Mouse (Mus musculus) neural tube, embryonic 11.5 days (tissue): ENCODE results near the gene Ptafr. TPM values are rescaled to one million over a fixed set of nuclear protein-coding genes. Genes with fewer than 3 reads are reported as not detected.
A peak's percentile ranks its signal among the peaks of the same experiment; 100 is the strongest.
"Not testable (repeated sequence)": the region's sequence is repeated elsewhere in the genome, so short reads cannot be mapped to it uniquely, and the experiment has no call there.

Experiments used
- ATAC-seq: fragments of 200-750 bp; cut with Nextera tagmentation; 2 replicates; pipeline ENCODE4 v1.8.0; 2017; ENCODE audit warnings: moderate number of reproducible peaks, mild to moderate bottlenecking, moderate TSS enrichment, moderate library complexity; ENCODE audit not compliant: insufficient read depth, low FRiP score, low TSS enrichment
- DNase-seq: peaks from one replicate; pipeline ENCODE4 v3.0.0-alpha.2; 2015; ENCODE audit warnings: low spot score
- H3K27ac ChIP-seq: fragments of 300-500 bp; sonication (generic); 2 replicates; pipeline ENCODE4 v1.5.1; 2014; ENCODE audit warnings: low read depth, mild to moderate bottlenecking, low read length
- H3K27me3 ChIP-seq: fragments of 300-500 bp; sonication (generic); 2 replicates; pipeline ENCODE4 v1.6.1; 2014; ENCODE audit warnings: mild to moderate bottlenecking, low read length, mixed read lengths; ENCODE audit not compliant: control insufficient read depth, insufficient read depth
- H3K36me3 ChIP-seq: fragments of 300-500 bp; sonication (generic); 2 replicates; pipeline ENCODE4 v1.6.1; 2014; ENCODE audit warnings: mild to moderate bottlenecking, low read length, moderate library complexity, mixed read lengths; ENCODE audit not compliant: control insufficient read depth, insufficient read depth
- H3K4me1 ChIP-seq: fragments of 300-500 bp; sonication (generic); 2 replicates; pipeline ENCODE4 v1.6.1; 2014; ENCODE audit warnings: low read length, mixed read lengths; ENCODE audit not compliant: control insufficient read depth, insufficient read depth
- H3K4me2 ChIP-seq: fragments of 300-500 bp; sonication (generic); 2 replicates; pipeline ENCODE4 v1.6.1; 2014; ENCODE audit warnings: low read depth, mild to moderate bottlenecking, moderate library complexity
- H3K4me3 ChIP-seq: fragments of 300-500 bp; sonication (generic); 2 replicates; pipeline ENCODE4 v1.5.1; 2014; ENCODE audit warnings: low read depth, low read length
- H3K9ac ChIP-seq: fragments of 300-500 bp; sonication (generic); 2 replicates; pipeline ENCODE4 v1.6.1; 2014; ENCODE audit warnings: mild to moderate bottlenecking, low read length
- H3K9me3 ChIP-seq: fragments of 300-500 bp; sonication (generic); 2 replicates; pipeline ENCODE4 v1.6.1; 2016; ENCODE audit warnings: low read length; ENCODE audit not compliant: control insufficient read depth
- WGBS: fragments of 180-500 bp; shearing (Covaris S2); extraction: QIAGEN DNeasy Blood & Tissue Kit; methylation state at CpG from one replicate; pipeline ENCODE4 v1.1.7; 2014; 5-methylcytosine and 5-hydroxymethylcytosine counted together
- polyA plus RNA-seq: library from polyadenylated mRNA; unstranded; fragments of >200 nt; fragmentation: Nextera tagmentation; extraction: Ambion mirVana; gene quantifications from 2 replicates; pipeline ENCODE4 v1.2.1, GENCODE M21; 2014

Gene Ptafr
- polyA plus RNA-seq, 1 experiment from 2014 or later = 0.21 TPM

DNA sequence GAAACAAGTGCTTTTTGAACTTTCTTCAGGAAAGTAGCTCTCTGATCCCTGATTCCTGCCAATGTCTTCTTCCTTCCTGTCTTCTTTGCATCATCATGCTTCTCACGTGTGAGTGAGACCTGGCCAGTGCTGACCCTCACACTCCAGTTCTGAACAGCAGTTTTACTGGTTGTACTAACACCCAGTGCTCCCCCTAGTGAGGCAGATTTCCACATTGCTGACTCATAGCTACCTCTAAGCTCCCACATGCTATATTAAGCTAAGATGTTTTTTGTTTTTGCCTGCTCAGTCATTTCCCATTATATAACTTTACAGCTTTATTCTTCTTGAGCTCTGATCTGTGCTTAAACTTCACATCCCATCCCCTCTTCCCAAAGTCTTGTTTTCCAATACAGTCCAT, 21.1 kb upstream of the Ptafr start:
- Histone ChIP-seq H3K9ac (no peak overlapping the region), H3K36me3 (peaks cover 20% of the 10 kb centered on the region), H3K4me1 (no peaks in the 10 kb centered on the region), H3K27me3 (no peaks in the 10 kb centered on the region), H3K27ac (no peak overlapping the region), H3K4me3 (no peak overlapping the region), H3K9me3 (no peaks in the 10 kb centered on the region), H3K4me2 (no peak overlapping the region)
- ATAC-seq (no peak), DNase-seq (no peak)
- WGBS = 89% methylated on average over 1 of the region's 1 CpGs

DNA sequence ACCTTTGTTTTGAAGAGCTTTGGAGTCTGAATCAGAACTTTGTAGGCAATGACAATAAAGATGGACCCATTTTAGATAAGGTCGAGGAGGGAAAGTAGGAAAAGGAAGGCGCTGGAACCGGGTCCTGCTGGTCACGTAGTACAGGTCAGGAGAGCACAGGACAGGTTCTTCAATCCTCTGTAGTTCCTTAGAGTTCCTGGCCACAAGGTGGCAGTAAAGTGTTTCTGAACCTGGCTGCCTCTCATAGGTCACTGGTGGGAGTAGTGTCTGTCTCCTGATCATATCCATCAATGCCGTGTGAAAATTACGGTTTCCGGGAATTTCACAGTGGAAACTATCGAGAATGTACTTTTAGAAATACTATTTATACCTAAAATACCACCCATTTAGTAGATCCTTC, 18.0 kb upstream of the Ptafr start:
- Histone ChIP-seq H3K36me3 (peaks cover 22% of the 10 kb centered on the region; the same call in 1 of the 2 replicates), H3K27ac (no peak overlapping the region), H3K4me2 (no peak overlapping the region), H3K27me3 (no peaks in the 10 kb centered on the region), H3K9me3 (no peaks in the 10 kb centered on the region), H3K4me1 (no peaks in the 10 kb centered on the region), H3K4me3 (no peak overlapping the region), H3K9ac (no peak overlapping the region)
- peak; percentile 55 for DNase-seq
- 59% methylated on average over 8 of the region's 8 CpGs for WGBS
- no peak for ATAC-seq

DNA sequence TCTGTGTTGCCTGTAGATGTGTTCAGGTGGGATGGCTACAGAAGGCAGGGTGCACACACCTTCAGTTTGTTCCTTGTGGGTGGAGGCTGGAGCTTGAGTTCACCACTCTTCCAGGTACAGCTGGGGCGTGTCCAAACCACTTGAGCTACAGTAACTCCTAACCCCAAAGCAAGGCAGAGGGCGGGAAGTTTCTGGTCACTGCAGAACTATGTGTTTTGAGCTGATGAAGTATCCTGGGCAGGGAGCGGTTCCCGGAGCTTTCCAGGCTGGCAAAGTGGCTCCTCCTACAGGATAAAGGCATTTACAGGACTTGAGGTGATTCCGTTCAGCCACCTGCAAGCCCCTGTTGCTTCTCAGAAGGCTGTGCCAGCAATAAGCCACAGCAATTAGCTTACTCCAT, 9.6 kb upstream of the Ptafr start:
- Histone ChIP-seq H3K4me1 (no peaks in the 10 kb centered on the region), H3K4me2 (no peak overlapping the region), H3K9me3 (no peaks in the 10 kb centered on the region), H3K9ac (no peak overlapping the region), H3K4me3 (no peak overlapping the region), H3K27me3 (no peaks in the 10 kb centered on the region), H3K27ac (no peak overlapping the region), H3K36me3 (peaks cover 13% of the 10 kb centered on the region)
- ATAC-seq = no peak
- no peak for DNase-seq
- WGBS = 71% methylated on average over 5 of the region's 5 CpGs

DNA sequence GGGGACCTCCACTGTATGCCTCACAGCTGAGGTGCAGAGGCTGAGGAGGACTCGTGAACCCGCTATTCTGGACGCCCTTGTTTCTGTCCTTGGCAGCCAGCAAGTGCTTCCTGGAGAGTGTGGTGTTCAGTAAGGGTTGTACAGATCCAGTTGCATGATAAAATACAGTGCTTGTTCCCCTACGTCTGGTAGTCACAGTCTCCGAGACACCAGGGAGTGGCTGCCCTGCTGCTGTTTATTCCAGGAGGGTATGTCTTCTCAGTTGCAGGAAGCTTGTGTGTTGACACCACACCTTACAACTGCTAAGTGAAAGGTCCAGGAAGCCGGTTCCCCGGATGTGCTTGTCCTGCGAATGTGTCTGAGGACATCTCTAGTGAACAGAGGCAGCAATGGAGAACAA, 9.2 kb upstream of the Ptafr start:
- ATAC-seq (no peak), DNase-seq (no peak)
- 84% methylated on average over 8 of the region's 8 CpGs for WGBS
- Histone ChIP-seq H3K4me1 (no peaks in the 10 kb centered on the region), H3K9ac (no peak overlapping the region), H3K4me2 (no peak overlapping the region), H3K27me3 (no peaks in the 10 kb centered on the region), H3K9me3 (no peaks in the 10 kb centered on the region), H3K36me3 (peaks cover 10% of the 10 kb centered on the region), H3K4me3 (no peak overlapping the region), H3K27ac (no peak overlapping the region)

DNA sequence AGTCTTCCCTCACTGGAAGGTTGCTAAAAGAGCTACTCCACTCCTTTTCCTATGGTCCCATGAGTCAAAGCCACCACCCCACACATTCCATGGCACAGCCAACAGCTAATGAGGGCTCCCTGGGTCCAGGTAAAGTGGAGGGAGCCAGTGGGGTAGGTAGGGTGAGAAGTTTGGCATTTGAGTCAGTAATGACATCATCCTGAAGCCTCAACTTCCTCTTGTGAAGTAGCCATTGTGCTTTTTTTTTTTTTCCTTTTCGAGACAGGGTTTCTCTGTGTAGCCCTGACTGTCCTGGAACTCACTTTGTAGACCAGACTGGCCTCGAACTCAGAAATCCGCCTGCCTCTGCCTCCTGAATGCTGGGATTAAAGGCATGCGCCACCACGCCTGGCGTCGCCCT, 8.3 kb upstream of the Ptafr start:
- not testable (repeated sequence) for H3K4me2 ChIP-seq, H3K36me3 ChIP-seq, H3K27me3 ChIP-seq, H3K4me3 ChIP-seq, H3K4me1 ChIP-seq, H3K9ac ChIP-seq, DNase-seq, H3K9me3 ChIP-seq, ATAC-seq, H3K27ac ChIP-seq
- WGBS = 95% methylated on average over 7 of the region's 7 CpGs

DNA sequence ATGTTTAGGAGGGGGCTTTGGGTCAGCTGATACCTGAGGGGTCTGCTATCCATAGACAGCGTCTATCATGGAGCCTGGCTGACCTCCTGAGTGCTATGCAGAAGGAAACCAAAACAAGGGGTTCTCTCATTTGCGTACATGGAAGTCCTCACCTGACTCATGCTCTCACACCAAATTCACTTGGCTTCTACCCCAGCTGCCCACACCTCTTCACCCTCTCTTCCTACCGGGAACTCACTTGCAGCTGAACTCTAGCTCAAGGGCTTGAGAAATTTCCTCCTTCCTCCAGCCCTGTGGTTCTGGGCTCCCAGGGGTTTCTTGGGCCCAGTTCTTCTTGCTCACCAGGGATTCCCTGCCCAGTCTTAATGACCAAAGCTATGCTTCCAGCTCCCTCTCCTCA, 606 bp upstream of the Ptafr start:
- H3K27me3 ChIP-seq = no peaks in the 10 kb centered on the region
- no peaks in the 10 kb centered on the region for H3K4me1 ChIP-seq
- no peak for DNase-seq
- H3K36me3 ChIP-seq = no peaks in the 10 kb centered on the region
- H3K9me3 ChIP-seq = no peaks in the 10 kb centered on the region
- H3K4me3 ChIP-seq = no peak overlapping the region
- WGBS = 83% methylated on average over 3 of the region's 3 CpGs
- H3K27ac ChIP-seq = no peak overlapping the region
- ATAC-seq = no peak
- no peak overlapping the region for H3K4me2 ChIP-seq
- H3K9ac ChIP-seq = no peak overlapping the region

DNA sequence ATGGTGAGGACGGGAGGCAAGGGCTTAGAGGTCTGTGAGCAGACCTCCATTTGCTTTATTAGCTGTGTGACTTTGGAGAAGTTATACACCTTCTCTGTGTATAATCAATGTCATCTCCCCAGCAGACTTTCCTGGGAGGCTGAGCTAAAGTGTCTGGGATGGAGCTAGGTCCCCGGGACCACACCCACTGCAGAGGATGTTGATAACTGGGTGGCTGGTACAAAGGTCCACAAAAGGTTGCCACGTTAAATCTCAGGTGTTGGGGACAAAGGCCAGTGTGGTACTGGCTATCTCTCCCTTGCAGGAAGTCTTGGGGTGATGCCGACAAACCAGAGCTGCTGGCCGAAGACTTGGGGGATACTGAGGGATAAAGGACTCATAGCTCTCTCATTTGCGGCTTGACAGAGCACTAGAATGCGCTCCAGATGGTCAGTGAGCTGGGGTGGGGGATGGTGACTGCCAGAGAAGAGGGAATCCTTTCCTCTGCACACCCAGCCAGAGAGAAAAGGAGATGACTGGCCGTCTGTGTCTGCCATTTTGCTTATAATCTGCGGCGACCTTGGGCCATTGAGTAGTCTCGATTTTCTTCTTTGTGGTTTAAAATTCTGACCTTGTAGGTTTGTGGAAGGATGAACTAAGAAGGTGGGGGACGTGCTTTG, 1.4 kb downstream of the Ptafr start:
- no peak overlapping the region for H3K4me3 ChIP-seq
- WGBS = 82% methylated on average over 12 of the region's 12 CpGs
- ATAC-seq = no peak
- H3K27ac ChIP-seq = no peak overlapping the region
- H3K9ac ChIP-seq = no peak overlapping the region
- no peaks in the 10 kb centered on the region for H3K4me1 ChIP-seq
- H3K9me3 ChIP-seq = no peaks in the 10 kb centered on the region
- H3K4me2 ChIP-seq = no peak overlapping the region
- no peak for DNase-seq
- H3K36me3 ChIP-seq = no peaks in the 10 kb centered on the region
- H3K27me3 ChIP-seq = no peaks in the 10 kb centered on the region

DNA sequence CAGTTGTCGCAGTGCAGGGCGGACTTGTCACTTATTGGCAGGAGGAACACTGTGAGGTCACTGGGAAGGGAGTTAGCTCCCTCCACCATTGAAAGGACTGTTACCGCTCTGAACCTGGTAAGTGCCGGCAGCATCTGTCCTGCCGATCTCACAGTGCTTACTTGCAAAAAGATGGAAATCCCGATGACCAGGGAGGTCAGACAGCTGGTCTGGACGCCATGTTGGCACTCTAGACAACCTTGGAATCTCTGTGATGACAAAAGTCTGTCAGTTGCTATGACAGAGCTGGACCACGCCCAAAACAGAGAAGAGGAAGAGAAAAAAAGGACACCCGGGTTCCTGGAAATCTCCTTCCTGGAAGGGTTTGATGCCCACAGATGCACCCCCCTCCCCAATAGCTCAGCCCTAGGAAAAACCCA, 3.5 kb downstream of the Ptafr start:
- WGBS = 74% methylated on average over 9 of the region's 9 CpGs
- H3K9ac ChIP-seq = no peak overlapping the region
- no peak overlapping the region for H3K4me2 ChIP-seq
- no peak overlapping the region for H3K4me3 ChIP-seq
- ATAC-seq = no peak
- no peak for DNase-seq
- H3K36me3 ChIP-seq = no peaks in the 10 kb centered on the region
- no peak overlapping the region for H3K27ac ChIP-seq
- no peaks in the 10 kb centered on the region for H3K9me3 ChIP-seq
- H3K27me3 ChIP-seq = no peaks in the 10 kb centered on the region
- no peaks in the 10 kb centered on the region for H3K4me1 ChIP-seq

DNA sequence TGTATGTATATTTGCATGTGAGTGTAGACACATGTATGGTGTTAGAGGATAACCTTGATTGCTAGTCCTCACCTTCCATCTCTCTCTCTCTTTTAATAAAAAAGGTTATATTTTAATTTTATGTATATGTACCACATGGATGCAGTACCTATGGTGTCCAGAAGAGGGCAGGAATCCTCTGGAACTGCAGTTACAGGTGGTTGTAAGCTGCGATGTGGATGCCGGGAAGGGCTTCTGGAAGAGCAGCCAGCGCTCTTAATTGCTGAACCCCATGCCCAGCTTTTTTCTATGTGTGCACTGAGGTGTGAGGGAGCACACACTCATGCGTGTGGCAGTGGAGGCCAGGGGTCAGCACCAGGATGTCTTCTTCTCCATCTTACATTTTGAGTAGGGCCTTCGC, 5.2 kb downstream of the Ptafr start:
- Histone ChIP-seq H3K4me2 (no peak overlapping the region), H3K4me1 (no peaks in the 10 kb centered on the region), H3K36me3 (no peaks in the 10 kb centered on the region), H3K9me3 (no peaks in the 10 kb centered on the region), H3K27me3 (no peaks in the 10 kb centered on the region), H3K4me3 (no peak overlapping the region), H3K9ac (no peak overlapping the region), H3K27ac (no peak overlapping the region)
- WGBS = 92% methylated on average over 5 of the region's 5 CpGs
- DNase-seq (no peak), ATAC-seq (no peak)
